Mouse (Mus musculus): ENCODE results near the gene Gm156. TPM values are rescaled to one million over a fixed set of nuclear protein-coding genes. Genes with fewer than 3 reads are reported as not detected.

The Gm156 gene
- not detected in 2 replicates for polyA plus RNA-seq (2012; rRNA removed; ENCODE audit: low replicate concordance)

GRCm38 (mm10) chr6:129784170-129784569, at the start of gene Gm156:
TSS of gene Gm156 (minus strand) at chr6:129784270.

DNA sequence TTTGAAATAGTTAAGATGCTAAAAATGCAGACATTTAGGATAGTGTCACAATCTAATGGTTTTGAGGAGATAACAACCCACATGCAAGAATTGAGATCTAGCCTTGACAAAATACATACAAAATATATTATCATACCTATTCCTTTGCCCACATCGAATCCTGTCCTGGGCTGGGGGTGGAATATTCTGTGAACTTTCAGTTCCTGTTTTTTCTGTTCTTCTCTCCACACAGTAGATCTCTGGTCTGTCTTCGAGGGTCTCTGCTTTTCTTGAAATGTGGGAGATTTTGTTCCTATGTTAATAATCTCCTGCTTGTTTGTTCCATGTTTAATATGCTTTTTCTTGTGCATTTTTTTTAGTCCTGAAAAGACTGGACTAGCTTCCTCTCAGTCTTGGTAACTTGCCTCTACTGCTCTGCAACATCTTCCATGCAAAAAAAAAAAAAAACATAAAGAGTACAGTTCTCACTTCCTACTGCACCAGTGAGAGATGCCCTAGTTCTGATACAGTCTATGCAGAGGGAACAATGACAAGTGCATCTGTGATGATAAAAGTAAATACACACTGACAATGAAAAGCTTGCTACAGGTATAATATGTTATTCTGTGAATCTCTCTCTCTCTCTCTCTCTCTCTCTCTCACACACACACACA, 43.9 kb downstream of the Gm156 start, which contains the start of gene Klri2:
Gene Klri2 (minus strand): TSS at position 416 of the 653 bp plus-strand sequence.

DNA sequence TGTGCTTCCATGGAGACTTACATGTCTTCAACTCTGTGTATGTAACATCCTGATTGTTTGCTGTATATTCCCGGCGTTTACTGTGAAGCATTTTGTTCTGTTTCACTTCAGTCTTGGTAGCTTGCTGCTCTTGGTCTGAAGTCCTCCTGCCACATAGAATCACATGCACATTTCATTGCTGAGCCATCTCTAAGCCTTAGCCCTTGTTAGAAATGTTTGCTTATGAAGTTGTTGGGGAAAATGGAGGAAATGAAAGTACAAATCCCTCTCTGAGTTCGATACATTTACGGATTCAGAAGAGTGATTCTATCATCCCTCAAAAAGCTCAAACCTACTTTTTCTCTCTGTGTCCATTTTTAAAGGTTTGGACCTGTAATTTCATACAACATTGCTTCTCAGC, 67.0 kb downstream of the Gm156 start, which contains the start of gene Klri1:
Gene Klri1 (minus strand): TSS at position 101 of the 400 bp plus-strand sequence.

Other genes starting within 250 kb of the Gm156 start
- gene Klre1, start 206.4 kb downstream of the Gm156 start, polyA plus RNA-seq (2012; rRNA removed; ENCODE audit: low replicate concordance) = not detected in 2 replicates
- not detected in 2 replicates for gene Klrd1, start 192.5 kb downstream of the Gm156 start, polyA plus RNA-seq (2012; rRNA removed; ENCODE audit: low replicate concordance)
- gene Klrk1, start 160.4 kb downstream of the Gm156 start, polyA plus RNA-seq (2012; rRNA removed; ENCODE audit: low replicate concordance) = not detected in 2 replicates
- not detected in 2 replicates for gene Klrc3, start 140.9 kb downstream of the Gm156 start, polyA plus RNA-seq (2012; rRNA removed; ENCODE audit: low replicate concordance)
- not detected in 2 replicates for gene Klrc2, start 123.6 kb downstream of the Gm156 start, polyA plus RNA-seq (2012; rRNA removed; ENCODE audit: low replicate concordance)
- not detected in 2 replicates for gene Klrc1, start 105.3 kb downstream of the Gm156 start, polyA plus RNA-seq (2012; rRNA removed; ENCODE audit: low replicate concordance)
- not detected in 2 replicates for gene Klri1, start 67.1 kb downstream of the Gm156 start, polyA plus RNA-seq (2012; rRNA removed; ENCODE audit: low replicate concordance)
- not detected in 2 replicates for gene Klri2, start 43.8 kb downstream of the Gm156 start, polyA plus RNA-seq (2012; rRNA removed; ENCODE audit: low replicate concordance)
- gene Gm17631, start 78.4 kb upstream of the Gm156 start, polyA plus RNA-seq (2012; rRNA removed; ENCODE audit: low replicate concordance) = not detected in 2 replicates
- gene Klra17, start 92.4 kb upstream of the Gm156 start, polyA plus RNA-seq (2012; rRNA removed; ENCODE audit: low replicate concordance) = 0.08 TPM in 1 of 2 replicates, not detected in the other
- gene Klra5, start 133.4 kb upstream of the Gm156 start, polyA plus RNA-seq (2012; rRNA removed; ENCODE audit: low replicate concordance) = not detected in 2 replicates
- gene Klra6, start 242.7 kb upstream of the Gm156 start, polyA plus RNA-seq (2012; rRNA removed; ENCODE audit: low replicate concordance) = not detected in 2 replicates

Measured in duodenum, adult 2 months (tissue).